Mouse (Mus musculus) gastrocnemius, postnatal 4 days (tissue): ENCODE data around the gene Micall2. TPM values are rescaled to one million over a fixed set of nuclear protein-coding genes. Genes with fewer than 3 reads are reported as not detected.
"Not testable (repeated sequence)": the region's sequence is repeated elsewhere in the genome, so short reads cannot be mapped to it uniquely, and the experiment has no call there.

Experiments
- DNase-seq, 2 experiments: peaks; one replicate each; pipeline ENCODE4 v3.0.0; 2021 to 2022; ENCODE audit warnings: low spot score in 2 of 2, mixed read lengths in 2 of 2
- long read RNA-seq, 2 experiments: library from polyadenylated mRNA; stranded (forward); transcript quantifications; one replicate each; pipeline ENCODE4 v2.0.0; 2021
- total RNA-seq, 2 experiments: library from RNA; stranded (reverse); gene quantifications; 2 replicates each; pipeline ENCODE4 v1.2.3; 2021

Gene Micall2
- total RNA-seq: 1 to 10 TPM; 5.5 to 6.1 TPM
- long read RNA-seq, experiment 1, partial matches to known transcripts: 1 of 1 reads
- long read RNA-seq, experiment 1, other reads (novel, unspliced or antisense): 0 of 1 reads
- long read RNA-seq, experiment 2, partial matches to known transcripts: 1 of 2 reads
- long read RNA-seq, experiment 2, other reads (novel, unspliced or antisense): 0 of 2 reads

- DNase-seq: peak; percentile 84 to 93
Measured at GRCm38 (mm10) chr5:139735677-139736503, at the start of gene Micall2. TSS of gene Micall2 (minus strand) at chr5:139736336.

GRCm38 (mm10) chr5:139781406-139781805, 45.3 kb upstream of the Micall2 start:
- DNase-seq: no peak

GRCm38 (mm10) chr5:139776966-139777365, 40.8 kb upstream of the Micall2 start:
- no peak for DNase-seq

- DNase-seq: peak; percentile 86 to 95
Measured at GRCm38 (mm10) chr5:139775216-139775926, 39.2 kb upstream of the Micall2 start, which contains the start of gene Ints1. TSS of gene Ints1 (minus strand) at chr5:139775674.

- DNase-seq: no peak
Measured at GRCm38 (mm10) chr5:139768216-139768615, 32.1 kb upstream of the Micall2 start.

- DNase-seq: peak in 1 of 2 experiments; percentile 8
Measured at GRCm38 (mm10) chr5:139764296-139764695, 28.2 kb upstream of the Micall2 start.

GRCm38 (mm10) chr5:139758096-139758495, 22.0 kb upstream of the Micall2 start:
- DNase-seq: no peak

GRCm38 (mm10) chr5:139756586-139756985, 20.4 kb upstream of the Micall2 start:
- no peak for DNase-seq

- DNase-seq: no peak
Measured at GRCm38 (mm10) chr5:139756135-139756534, 20.0 kb upstream of the Micall2 start.

GRCm38 (mm10) chr5:139754753-139755152, 18.6 kb upstream of the Micall2 start:
- peak in 1 of 2 experiments; percentile 54 for DNase-seq

GRCm38 (mm10) chr5:139750535-139750934, 14.4 kb upstream of the Micall2 start:
- peak; percentile 58 to 59 for DNase-seq

- no peak for DNase-seq
Measured at GRCm38 (mm10) chr5:139749413-139750125, 13.4 kb upstream of the Micall2 start.

- no peak for DNase-seq
Measured at GRCm38 (mm10) chr5:139745771-139746170, 9.6 kb upstream of the Micall2 start.

- not testable (repeated sequence) for DNase-seq
Measured at GRCm38 (mm10) chr5:139742640-139743039, 6.5 kb upstream of the Micall2 start.

- no peak for DNase-seq
Measured at GRCm38 (mm10) chr5:139738592-139739315, 2.6 kb upstream of the Micall2 start.

- DNase-seq: no peak
Measured at GRCm38 (mm10) chr5:139737841-139738591, 1.9 kb upstream of the Micall2 start.

- DNase-seq: no peak
Measured at GRCm38 (mm10) chr5:139736504-139736940, 386 bp upstream of the Micall2 start.

- no peak for DNase-seq
Measured at GRCm38 (mm10) chr5:139734746-139735145, 1.4 kb downstream of the Micall2 start.

- DNase-seq: no peak
Measured at GRCm38 (mm10) chr5:139734016-139734415, 2.1 kb downstream of the Micall2 start.
